ENCODE assay signal across 28 mouse cellular contexts in genomic region chr4:105939636-105940199, GRCm38 (mm10).
DNase-seq lines count a peak whose midpoint lies in the region; ATAC-seq and TF ChIP-seq lines count a peak whose summit lies in the region.
"Had no signal": no experiment of that assay in that cellular context is flagged by ENCODE, and none has a peak within 500 bp of the region (broad histone marks: within the 10 kb centered on the region; RNA-seq: fewer than 3 reads in every experiment).

No protein-coding gene starts in this region.

- no peaks in the 10 kb centered on the region for H3K4me1 ChIP-seq in kidney, postnatal 0 days (replicated peaks; ENCODE audit: insufficient read depth, low read length)
- H3K4me1 ChIP-seq in embryonic facial prominence, embryonic 10.5 days = peaks cover 40% of the 10 kb centered on the region
- H3K4me1 ChIP-seq in embryonic facial prominence, embryonic 11.5 days (ENCODE audit: control insufficient read depth, insufficient read depth, low read length) = no peaks in the 10 kb centered on the region
- H3K4me1 ChIP-seq in limb, embryonic 10.5 days = peaks cover 33% of the 10 kb centered on the region
- H3K4me1 ChIP-seq in forebrain, embryonic 11.5 days (replicated peaks; ENCODE audit: control insufficient read depth, insufficient read depth, low read length) = no peaks in the 10 kb centered on the region
- H3K4me1 ChIP-seq: heart, embryonic 12.5 days; heart, embryonic 15.5 days had no signal

- H3K27ac ChIP-seq in kidney, postnatal 0 days = no peak overlapping the region
- peak overlapping the region; percentile 68; the same call in 1 of the 2 replicates for H3K27ac ChIP-seq in embryonic facial prominence, embryonic 10.5 days (replicated peaks)
- H3K27ac ChIP-seq in embryonic facial prominence, embryonic 11.5 days (replicated peaks; ENCODE audit: low read depth, low read length) = no peak overlapping the region
- peak overlapping the region; percentile 64; the same call in 1 of the 2 replicates for H3K27ac ChIP-seq in limb, embryonic 10.5 days
- no peak overlapping the region for H3K27ac ChIP-seq in forebrain, embryonic 11.5 days (ENCODE audit: low read depth, low read length)
- H3K27ac ChIP-seq: embryonic facial prominence, embryonic 13.5 days; forebrain, embryonic 10.5 days; gastrocnemius, adult 2 months; heart, embryonic 15.5 days; hindbrain, embryonic 14.5 days; hindbrain, postnatal 0 days had no signal

- H3K9me3 ChIP-seq in kidney, postnatal 0 days (replicated peaks; ENCODE audit: low read length) = no peaks in the 10 kb centered on the region
- H3K9me3 ChIP-seq in embryonic facial prominence, embryonic 10.5 days = no peaks in the 10 kb centered on the region
- no peaks in the 10 kb centered on the region for H3K9me3 ChIP-seq in embryonic facial prominence, embryonic 11.5 days (replicated peaks; ENCODE audit: control insufficient read depth, low read length)
- no peaks in the 10 kb centered on the region for H3K9me3 ChIP-seq in limb, embryonic 10.5 days (replicated peaks)
- H3K9me3 ChIP-seq in forebrain, embryonic 11.5 days (ENCODE audit: control insufficient read depth, low read length) = no peaks in the 10 kb centered on the region
- H3K9me3 ChIP-seq: embryonic facial prominence, embryonic 13.5 days; forebrain, embryonic 10.5 days; heart, embryonic 12.5 days; heart, embryonic 15.5 days had no signal

- H3K4me2 ChIP-seq in kidney, postnatal 0 days (ENCODE audit: low read length) = no peak overlapping the region
- H3K4me2 ChIP-seq in embryonic facial prominence, embryonic 11.5 days (ENCODE audit: low read depth, low read length) = no peak overlapping the region
- H3K4me2 ChIP-seq in forebrain, embryonic 11.5 days (ENCODE audit: low read depth, low read length, severe bottlenecking) = no peak overlapping the region
- H3K4me2 ChIP-seq: embryonic facial prominence, embryonic 13.5 days; heart, embryonic 12.5 days; heart, embryonic 15.5 days; hindbrain, embryonic 14.5 days had no signal

- H3K4me3 ChIP-seq in kidney, postnatal 0 days (replicated peaks; ENCODE audit: low read depth, low read length) = no peak overlapping the region
- H3K4me3 ChIP-seq in embryonic facial prominence, embryonic 10.5 days = no peak overlapping the region
- H3K4me3 ChIP-seq in embryonic facial prominence, embryonic 11.5 days (ENCODE audit: low read depth, low read length) = no peak overlapping the region
- H3K4me3 ChIP-seq in limb, embryonic 10.5 days = no peak overlapping the region
- no peak overlapping the region for H3K4me3 ChIP-seq in forebrain, embryonic 11.5 days (ENCODE audit: low read depth, low read length)
- H3K4me3 ChIP-seq: embryonic facial prominence, embryonic 13.5 days; forebrain, embryonic 10.5 days; gastrocnemius, adult 2 months; heart, embryonic 12.5 days; heart, embryonic 15.5 days had no signal

- no peaks in the 10 kb centered on the region for H3K36me3 ChIP-seq in kidney, postnatal 0 days (ENCODE audit: insufficient read depth, low read length)
- H3K36me3 ChIP-seq in embryonic facial prominence, embryonic 10.5 days (replicated peaks) = no peaks in the 10 kb centered on the region
- H3K36me3 ChIP-seq in embryonic facial prominence, embryonic 11.5 days (replicated peaks; ENCODE audit: control insufficient read depth, insufficient read depth, low read depth, low read length) = no peaks in the 10 kb centered on the region
- H3K36me3 ChIP-seq in limb, embryonic 10.5 days = no peaks in the 10 kb centered on the region
- no peaks in the 10 kb centered on the region for H3K36me3 ChIP-seq in forebrain, embryonic 11.5 days (ENCODE audit: control insufficient read depth, insufficient read depth, low read length)
- H3K36me3 ChIP-seq: embryonic facial prominence, embryonic 13.5 days; forebrain, embryonic 10.5 days; heart, embryonic 12.5 days; heart, embryonic 15.5 days had no signal

- no peak for ATAC-seq in kidney, postnatal 0 days (replicated peaks; ENCODE audit: low FRiP score, low read depth)
- ATAC-seq in embryonic facial prominence, embryonic 11.5 days (replicated peaks; ENCODE audit: insufficient number of reproducible peaks, low FRiP score, low TSS enrichment, low read depth) = no peak
- no peak for ATAC-seq in forebrain, embryonic 11.5 days (replicated peaks; ENCODE audit: low FRiP score)
- ATAC-seq: activated CD4-positive, CD25-positive, alpha-beta regulatory T cell, adult 4 months; forebrain, embryonic 14.5 days; forebrain, postnatal 0 days; hindbrain, postnatal 0 days; inflammation-experienced regulatory T-cells, adult 6 months; intestine, embryonic 16.5 days had no signal

- WGBS in kidney, postnatal 0 days = 44% methylated on average over 11 of the region's 11 CpGs
- WGBS in embryonic facial prominence, embryonic 10.5 days = 59% methylated on average over 11 of the region's 11 CpGs
- 59% methylated on average over 11 of the region's 11 CpGs for WGBS in embryonic facial prominence, embryonic 11.5 days
- 73% methylated on average over 11 of the region's 11 CpGs for WGBS in limb, embryonic 10.5 days
- WGBS in forebrain, embryonic 11.5 days = 87% methylated on average over 11 of the region's 11 CpGs

- peak; percentile 28 for DNase-seq in kidney, postnatal 0 days (ENCODE audit: low spot score)
- DNase-seq in kidney, adult 18-20 months = no peak
- DNase-seq in embryonic facial prominence, embryonic 10.5 days (ENCODE audit: low spot score) = peak; percentile 44
- peak; percentile 57 for DNase-seq in embryonic facial prominence, embryonic 11.5 days (ENCODE audit: low spot score)
- DNase-seq in limb, embryonic 10.5 days (ENCODE audit: low spot score) = no peak
- no peak for DNase-seq in forebrain, embryonic 11.5 days (ENCODE audit: low spot score)
- no peak for DNase-seq in ovary, postnatal 10 days (ENCODE audit: low spot score)
- DNase-seq: adrenal gland, adult 8-10 months; adrenal gland, postnatal 25 days; cerebellum, adult 18-20 months; cerebellum, adult 9-10 months; cerebellum, postnatal 14 days; forebrain, postnatal 0 days; gastrocnemius, adult 2 months; gastrocnemius, postnatal 14 days; heart, adult 18-20 months; heart, postnatal 10 days; heart, postnatal 4 days had no signal

- no peak overlapping the region for H3K9ac ChIP-seq in kidney, postnatal 0 days (ENCODE audit: low read depth, low read length)
- H3K9ac ChIP-seq in embryonic facial prominence, embryonic 11.5 days (replicated peaks; ENCODE audit: low read length) = no peak overlapping the region
- H3K9ac ChIP-seq in forebrain, embryonic 11.5 days (ENCODE audit: low read length) = no peak overlapping the region
- H3K9ac ChIP-seq: embryonic facial prominence, embryonic 13.5 days; forebrain, postnatal 0 days; heart, embryonic 12.5 days; heart, embryonic 15.5 days; hindbrain, embryonic 14.5 days had no signal

- H3K27me3 ChIP-seq in kidney, postnatal 0 days (ENCODE audit: insufficient read depth, low read length) = no peaks in the 10 kb centered on the region
- peaks cover 4% of the 10 kb centered on the region; the same call in 1 of the 2 replicates for H3K27me3 ChIP-seq in embryonic facial prominence, embryonic 10.5 days (replicated peaks; ENCODE audit: low read depth, poor library complexity, severe bottlenecking)
- H3K27me3 ChIP-seq in embryonic facial prominence, embryonic 11.5 days (ENCODE audit: control insufficient read depth, insufficient read depth, low read length) = no peaks in the 10 kb centered on the region
- peaks cover 6% of the 10 kb centered on the region; the same call in 1 of the 2 replicates for H3K27me3 ChIP-seq in limb, embryonic 10.5 days (ENCODE audit: low read depth, poor library complexity, severe bottlenecking)
- no peaks in the 10 kb centered on the region for H3K27me3 ChIP-seq in forebrain, embryonic 11.5 days (ENCODE audit: control insufficient read depth, insufficient read depth, low read length)
- H3K27me3 ChIP-seq: embryonic facial prominence, embryonic 13.5 days had no signal

- TF ChIP-seq CTCF in kidney, postnatal 0 days (IDR thresholded peaks at IDR 0.05; ENCODE audit: low read depth) = no peak

Comparison
In these comparisons a context has a peak if more than half of its experiments do, and no peak if none do; other contexts are left out.
1. DNase-seq: peak in kidney, postnatal 0 days (single experiment), embryonic facial prominence, embryonic 10.5 days (single experiment) and embryonic facial prominence, embryonic 11.5 days (single experiment); none in kidney, adult 18-20 months (single experiment), limb, embryonic 10.5 days (single experiment), forebrain, embryonic 11.5 days (single experiment) and ovary, postnatal 10 days (single experiment).
2. H3K27ac ChIP-seq: peak in embryonic facial prominence, embryonic 10.5 days (single experiment) and limb, embryonic 10.5 days (single experiment); none in kidney, postnatal 0 days (single experiment), embryonic facial prominence, embryonic 11.5 days (single experiment) and forebrain, embryonic 11.5 days (single experiment).